Mouse (Mus musculus) embryonic facial prominence, embryonic 13.5 days (tissue): Measurements from ENCODE around the gene Rpl39. TPM values are rescaled to one million over a fixed set of nuclear protein-coding genes. Genes with fewer than 3 reads are reported as not detected.
A peak's percentile ranks its signal among the peaks of the same experiment; 100 is the strongest.

Experiments
- ATAC-seq: fragments of 200-750 bp; cut with Nextera tagmentation; 2 replicates; pipeline ENCODE4 v1.8.0; 2017; ENCODE audit warnings: low read depth; ENCODE audit not compliant: insufficient number of reproducible peaks, insufficient read depth, low FRiP score, low TSS enrichment
- H3K27ac ChIP-seq: fragments of 300-500 bp; sonication (generic); 2 replicates; pipeline ENCODE4 v1.5.1; 2015; ENCODE audit warnings: moderate library complexity, mild to moderate bottlenecking, inconsistent platforms
- H3K27me3 ChIP-seq: fragments of 300-500 bp; sonication (generic); 2 replicates; pipeline ENCODE4 v1.6.1; 2015; ENCODE audit warnings: mild to moderate bottlenecking, inconsistent platforms
- H3K36me3 ChIP-seq: fragments of 300-500 bp; sonication (generic); 2 replicates; pipeline ENCODE4 v1.6.1; 2015; ENCODE audit warnings: mild to moderate bottlenecking, inconsistent platforms
- H3K4me1 ChIP-seq: fragments of 300-500 bp; sonication (generic); 2 replicates; pipeline ENCODE4 v1.6.1; 2015; ENCODE audit warnings: inconsistent platforms
- H3K4me2 ChIP-seq: fragments of 300-500 bp; sonication (generic); 2 replicates; pipeline ENCODE4 v1.6.1; 2015; ENCODE audit warnings: moderate library complexity, mild to moderate bottlenecking, inconsistent platforms
- H3K4me3 ChIP-seq: fragments of 300-500 bp; sonication (generic); 2 replicates; pipeline ENCODE4 v1.5.1; 2015; ENCODE audit warnings: mild to moderate bottlenecking, inconsistent platforms
- H3K9ac ChIP-seq: fragments of 300-500 bp; sonication (generic); 2 replicates; pipeline ENCODE4 v1.6.1; 2015; ENCODE audit warnings: mild to moderate bottlenecking, inconsistent platforms
- H3K9me3 ChIP-seq: fragments of 300-500 bp; sonication (generic); 2 replicates; pipeline ENCODE4 v1.6.1; 2016; ENCODE audit warnings: inconsistent platforms
- WGBS: fragments of 180-500 bp; shearing (Covaris S2); methylation state at CpG from one replicate; pipeline ENCODE4 v1.1.7; 2015; ENCODE audit warnings: mixed read lengths; 5-methylcytosine and 5-hydroxymethylcytosine counted together
- polyA plus RNA-seq: library from polyadenylated mRNA; unstranded; fragments of >200 nt; fragmentation: Nextera tagmentation; extraction: Ambion mirVana; gene quantifications from 2 replicates; pipeline ENCODE4 v1.2.1, GENCODE M21; 2015

Rpl39 gene
- polyA plus RNA-seq, 1 experiment from 2014 or later, result 648 TPM

- Histone ChIP-seq H3K9me3 (no peaks in the 10 kb centered on the region), H3K27ac (no peak overlapping the region), H3K27me3 (no peaks in the 10 kb centered on the region), H3K36me3 (no peaks in the 10 kb centered on the region), H3K4me1 (no peaks in the 10 kb centered on the region), H3K9ac (no peak overlapping the region), H3K4me3 (no peak overlapping the region), H3K4me2 (no peak overlapping the region)
- no peak for ATAC-seq
- WGBS, result 85% methylated on average over 9 of the region's 9 CpGs
Measured at GRCm38 (mm10) chrX:37063902-37064301, 21.3 kb downstream of the Rpl39 start.

GRCm38 (mm10) chrX:37048890-37049823 is 36.0 kb downstream of the Rpl39 start:
- Histone ChIP-seq H3K9me3 (no peaks in the 10 kb centered on the region), H3K36me3 (no peaks in the 10 kb centered on the region), H3K27me3 (peaks cover 78% of the 10 kb centered on the region), H3K27ac (no peak overlapping the region), H3K4me1 (0 out of 2 replicates have a peak, but pooled peaks cover 5% of the 10 kb centered on the region), H3K4me2 (peak overlapping the region; percentile 62), H3K9ac (no peak overlapping the region), H3K4me3 (peak overlapping the region; percentile 37)
- WGBS, result 20% methylated on average over 70 of the region's 70 CpGs
- ATAC-seq, result no peak

DNA sequence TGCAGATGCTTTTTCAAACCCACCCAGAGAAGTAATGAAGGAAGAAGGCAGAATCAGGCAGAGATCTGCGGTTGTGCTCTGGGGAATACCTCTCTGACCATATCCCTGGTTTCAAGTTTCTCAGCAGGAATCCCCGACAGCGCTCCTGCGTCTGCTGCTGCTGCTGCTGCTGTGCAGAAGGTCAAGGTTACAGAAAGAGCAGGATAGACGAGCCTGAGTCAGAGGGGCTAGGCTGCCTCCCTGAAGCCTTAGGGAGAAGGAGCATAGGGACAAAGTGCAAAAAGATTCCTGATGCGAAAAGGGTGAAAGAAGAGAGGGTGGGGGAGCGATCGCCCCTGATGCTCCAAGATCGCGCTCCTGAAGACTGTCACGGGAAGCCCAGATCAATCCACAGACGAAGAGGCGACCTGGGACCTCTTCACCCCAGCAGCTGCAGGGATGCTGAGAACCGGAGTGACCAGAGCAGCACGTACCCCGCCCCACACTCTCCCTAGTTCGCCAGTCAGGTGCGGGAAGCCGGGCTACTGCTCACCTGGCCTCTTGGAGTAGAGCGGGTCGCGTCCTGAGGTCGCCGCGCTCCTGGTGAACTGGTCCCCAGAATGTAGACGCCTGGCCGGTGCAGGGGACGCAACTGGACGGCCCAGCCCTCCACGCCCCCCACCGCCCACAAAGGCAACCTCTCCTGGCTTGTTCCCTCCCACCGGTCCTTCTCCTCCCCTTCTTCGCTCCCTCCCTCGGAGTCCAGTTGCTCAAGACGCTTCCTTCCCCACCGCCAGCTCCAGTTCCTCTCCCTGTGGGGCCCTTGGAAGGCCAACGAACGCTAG is 36.9 kb downstream of the Rpl39 start, which contains the start of gene Sowahd:
Gene Sowahd (plus strand): TSS at position 780 of the 824 bp plus-strand sequence.
- H3K9me3 ChIP-seq, result no peaks in the 10 kb centered on the region
- H3K36me3 ChIP-seq, result no peaks in the 10 kb centered on the region
- H3K4me2 ChIP-seq, result peak within 1 kb of the TSS; percentile 62
- no peak within 1 kb of the TSS for H3K9ac ChIP-seq
- WGBS, result 19% methylated on average over 37 of the region's 38 CpGs
- 0 out of 2 replicates have a peak, but pooled peaks cover 5% of the 10 kb centered on the region for H3K4me1 ChIP-seq
- peak within 1 kb of the TSS; percentile 37 for H3K4me3 ChIP-seq
- ATAC-seq, result no peak
- no peak within 1 kb of the TSS for H3K27ac ChIP-seq
- H3K27me3 ChIP-seq, result peaks cover 78% of the 10 kb centered on the region

- Histone ChIP-seq H3K4me1 (no peaks in the 10 kb centered on the region), H3K4me2 (no peak overlapping the region), H3K9me3 (no peaks in the 10 kb centered on the region), H3K36me3 (no peaks in the 10 kb centered on the region), H3K9ac (no peak overlapping the region), H3K4me3 (no peak overlapping the region), H3K27ac (no peak overlapping the region), H3K27me3 (peaks cover 25% of the 10 kb centered on the region)
- 22% methylated on average over 9 of the region's 9 CpGs for WGBS
- ATAC-seq, result no peak
Measured at GRCm38 (mm10) chrX:37042726-37043125, 42.5 kb downstream of the Rpl39 start.

Other genes with a start within 250 kb of the Rpl39 start
- 132 and 136 TPM in 2 replicates for gene Ube2a, start 211.5 kb downstream of the Rpl39 start, polyA plus RNA-seq
- gene C330007P06Rik, start 211.3 kb downstream of the Rpl39 start, polyA plus RNA-seq, result 37.5 and 39.6 TPM in 2 replicates
- gene Nkrf, start 182.5 kb downstream of the Rpl39 start, polyA plus RNA-seq, result 1.5 TPM in 2 replicates
- gene Sept6, start 93.6 kb downstream of the Rpl39 start, polyA plus RNA-seq, result 38.3 and 40.0 TPM in 2 replicates
- not detected in 2 replicates for gene Sowahd, start 36.6 kb downstream of the Rpl39 start, polyA plus RNA-seq
- 23.4 and 24.4 TPM in 2 replicates for gene Upf3b, start 24.9 kb upstream of the Rpl39 start, polyA plus RNA-seq
- 16.7 and 17.4 TPM in 2 replicates for gene Nkap, start 41.4 kb upstream of the Rpl39 start, polyA plus RNA-seq
- not detected in 2 replicates for gene Akap14, start 83.4 kb upstream of the Rpl39 start, polyA plus RNA-seq
- gene Ndufa1, start 105.8 kb upstream of the Rpl39 start, polyA plus RNA-seq, result 454 and 456 TPM in 2 replicates
- 12.4 and 14.1 TPM in 2 replicates for gene Rnf113a1, start 105.8 kb upstream of the Rpl39 start, polyA plus RNA-seq
- not detected in 2 replicates for gene Gm9, start 125.6 kb upstream of the Rpl39 start, polyA plus RNA-seq
- gene Rhox1, start 136.9 kb upstream of the Rpl39 start, polyA plus RNA-seq, result not detected in 2 replicates
- gene Rhox2a, start 159.6 kb upstream of the Rpl39 start, polyA plus RNA-seq, result not detected in 2 replicates
- not detected in 2 replicates for gene Rhox3a, start 164.5 kb upstream of the Rpl39 start, polyA plus RNA-seq
- gene Rhox4a, start 179.9 kb upstream of the Rpl39 start, polyA plus RNA-seq, result 1.1 TPM in 1 of 2 replicates, not detected in the other